Mouse (Mus musculus) forebrain, postnatal 0 days (tissue): ENCODE measurements around the gene 4931414P19Rik. TPM values are rescaled to one million over a fixed set of nuclear protein-coding genes. Genes with fewer than 3 reads are reported as not detected.

ENCODE experiments used
- ATAC-seq: fragments of 200-750 bp; cut with Nextera tagmentation; 2 replicates; pipeline ENCODE4 v1.8.0; 2017; ENCODE audit warnings: mild to moderate bottlenecking, moderate library complexity
- DNase-seq: peaks from one replicate; pipeline ENCODE4 v3.0.0-alpha.2; 2015
- H3K27ac ChIP-seq: fragments of 300-500 bp; sonication (generic); 2 replicates; pipeline ENCODE4 v1.5.1; 2014; ENCODE audit warnings: low read depth, mild to moderate bottlenecking, antibody characterized with exemption, low read length, moderate library complexity, mixed read lengths
- H3K27me3 ChIP-seq: fragments of 300-500 bp; sonication (generic); 2 replicates; pipeline ENCODE4 v1.6.1; 2014; ENCODE audit warnings: mild to moderate bottlenecking, low read length, mixed read lengths; ENCODE audit not compliant: insufficient read depth
- H3K36me3 ChIP-seq: fragments of 300-500 bp; sonication (generic); 2 replicates; pipeline ENCODE4 v1.6.1; 2014; ENCODE audit warnings: mild to moderate bottlenecking, moderate library complexity; ENCODE audit not compliant: insufficient read depth
- H3K4me1 ChIP-seq: fragments of 300-500 bp; sonication (generic); 2 replicates; pipeline ENCODE4 v1.6.1; 2014; ENCODE audit warnings: antibody characterized with exemption; ENCODE audit not compliant: insufficient read depth
- H3K4me2 ChIP-seq: fragments of 300-500 bp; sonication (generic); 2 replicates; pipeline ENCODE4 v1.6.1; 2014; ENCODE audit warnings: low read depth, mild to moderate bottlenecking, moderate library complexity
- H3K4me3 ChIP-seq: fragments of 300-500 bp; sonication (generic); 2 replicates; pipeline ENCODE4 v1.5.1; 2014; ENCODE audit warnings: low read depth, low read length, mixed read lengths
- H3K9ac ChIP-seq: fragments of 300-500 bp; sonication (generic); 2 replicates; pipeline ENCODE4 v1.6.1; 2014; ENCODE audit warnings: mild to moderate bottlenecking
- H3K9me3 ChIP-seq: fragments of 300-500 bp; sonication (generic); 2 replicates; pipeline ENCODE4 v1.6.1; 2016; ENCODE audit warnings: low read length
- CTCF ChIP-seq: sonication (generic); IDR thresholded peaks from 2 replicates; pipeline ENCODE4 v1.5.1; 2016; ENCODE audit warnings: antibody characterized with exemption, control low read depth, low read depth
- WGBS: fragments of 180-500 bp; shearing (Covaris S2); extraction: QIAGEN DNeasy Blood & Tissue Kit; methylation state at CpG from one replicate; pipeline ENCODE4 v1.1.7; 2014; 5-methylcytosine and 5-hydroxymethylcytosine counted together
- polyA plus RNA-seq: library from polyadenylated mRNA; unstranded; fragments of >200 nt; fragmentation: Nextera tagmentation; extraction: Ambion mirVana; gene quantifications from 2 replicates; pipeline ENCODE4 v1.2.1, GENCODE M21; 2015
- total RNA-seq: library from RNA; depleted of rRNA; stranded (reverse); fragments of >200 nt; gene quantifications from 2 replicates; pipeline ENCODE4 v1.2.3, GENCODE M21; 2014

4931414P19Rik gene
- total and polyA plus RNA-seq, 2 experiments from 2014 or later, result 3.1 to 6.5 TPM

- peaks cover 14% of the 10 kb centered on the region for H3K27me3 ChIP-seq
- H3K9me3 ChIP-seq, result no peaks in the 10 kb centered on the region
- peak within 1 kb of the TSS; percentile 52 for H3K4me3 ChIP-seq
- no peaks in the 10 kb centered on the region for H3K36me3 ChIP-seq
- DNase-seq (peak; percentile 86), ATAC-seq (peak; percentile 70)
- H3K4me2 ChIP-seq, result peak within 1 kb of the TSS; percentile 84
- 1% methylated on average over 66 of the region's 66 CpGs for WGBS
- H3K9ac ChIP-seq, result peak within 1 kb of the TSS; percentile 40
- no peaks in the 10 kb centered on the region; the same call in 1 of the 2 replicates for H3K4me1 ChIP-seq
- no peak for TF ChIP-seq CTCF
- peak within 1 kb of the TSS; percentile 50 for H3K27ac ChIP-seq
Measured at GRCm38 (mm10) chr14:54577089-54577982, 28.5 kb downstream of the 4931414P19Rik start, which contains the start of gene Ajuba. Gene Ajuba, minus strand, starts transcription at chr14:54577558.

GRCm38 (mm10) chr14:54576241-54577088 is 29.3 kb downstream of the 4931414P19Rik start:
- no peaks in the 10 kb centered on the region for H3K36me3 ChIP-seq
- peak overlapping the region; percentile 40 for H3K9ac ChIP-seq
- no peaks in the 10 kb centered on the region for H3K9me3 ChIP-seq
- WGBS, result 3% methylated on average over 84 of the region's 84 CpGs
- H3K4me3 ChIP-seq, result peak overlapping the region; percentile 52
- H3K27me3 ChIP-seq, result peaks cover 14% of the 10 kb centered on the region
- H3K4me1 ChIP-seq, result no peaks in the 10 kb centered on the region; the same call in 1 of the 2 replicates
- no peak for TF ChIP-seq CTCF
- H3K4me2 ChIP-seq, result peak overlapping the region; percentile 84
- ATAC-seq (0 out of 2 replicates have a peak, but pooled peaks have one; percentile 5), DNase-seq (no peak)
- no peak overlapping the region for H3K27ac ChIP-seq

- Histone ChIP-seq H3K27me3 (peaks cover 14% of the 10 kb centered on the region), H3K4me1 (no peaks in the 10 kb centered on the region; the same call in 1 of the 2 replicates), H3K36me3 (no peaks in the 10 kb centered on the region), H3K4me2 (peak overlapping the region; percentile 84), H3K27ac (no peak overlapping the region), H3K9me3 (no peaks in the 10 kb centered on the region), H3K9ac (peak overlapping the region; percentile 40; the same call in 1 of the 2 replicates), H3K4me3 (peak overlapping the region; percentile 52)
- peak; percentile 15; the same call in 1 of the 2 replicates for TF ChIP-seq CTCF
- ATAC-seq (no peak; the same call in 1 of the 2 replicates), DNase-seq (peak; percentile 42)
- WGBS, result 0% methylated on average over 37 of the region's 39 CpGs
Measured at GRCm38 (mm10) chr14:54575631-54576030, 30.2 kb downstream of the 4931414P19Rik start.

GRCm38 (mm10) chr14:54575031-54575430 is 30.8 kb downstream of the 4931414P19Rik start:
- Histone ChIP-seq H3K4me1 (no peaks in the 10 kb centered on the region; the same call in 1 of the 2 replicates), H3K9ac (no peak overlapping the region)
- 8% methylated on average over 8 of the region's 8 CpGs for WGBS

GRCm38 (mm10) chr14:54574253-54574652 is 31.5 kb downstream of the 4931414P19Rik start:
- Histone ChIP-seq H3K4me3 (no peak overlapping the region), H3K36me3 (no peaks in the 10 kb centered on the region), H3K4me1 (no peaks in the 10 kb centered on the region; the same call in 1 of the 2 replicates), H3K9me3 (no peaks in the 10 kb centered on the region), H3K4me2 (0 out of 2 replicates have a peak overlapping the region, but pooled peaks have one; percentile 3), H3K9ac (no peak overlapping the region), H3K27me3 (peaks cover 14% of the 10 kb centered on the region), H3K27ac (no peak overlapping the region)
- TF ChIP-seq CTCF, result no peak
- ATAC-seq (no peak), DNase-seq (no peak)
- WGBS, result 8% methylated on average over 4 of the region's 4 CpGs

More at GRCm38 (mm10) chr14:54575031-54575430, 30.8 kb downstream of the 4931414P19Rik start:
- no peak for TF ChIP-seq CTCF
- Histone ChIP-seq H3K27ac (no peak overlapping the region), H3K36me3 (no peaks in the 10 kb centered on the region), H3K9me3 (no peaks in the 10 kb centered on the region), H3K4me2 (peak overlapping the region; percentile 84), H3K27me3 (peaks cover 14% of the 10 kb centered on the region), H3K4me3 (peak overlapping the region; percentile 52; the same call in 1 of the 2 replicates)
- no peak for DNase-seq
- no peak for ATAC-seq
